In the genomic region with DNA sequence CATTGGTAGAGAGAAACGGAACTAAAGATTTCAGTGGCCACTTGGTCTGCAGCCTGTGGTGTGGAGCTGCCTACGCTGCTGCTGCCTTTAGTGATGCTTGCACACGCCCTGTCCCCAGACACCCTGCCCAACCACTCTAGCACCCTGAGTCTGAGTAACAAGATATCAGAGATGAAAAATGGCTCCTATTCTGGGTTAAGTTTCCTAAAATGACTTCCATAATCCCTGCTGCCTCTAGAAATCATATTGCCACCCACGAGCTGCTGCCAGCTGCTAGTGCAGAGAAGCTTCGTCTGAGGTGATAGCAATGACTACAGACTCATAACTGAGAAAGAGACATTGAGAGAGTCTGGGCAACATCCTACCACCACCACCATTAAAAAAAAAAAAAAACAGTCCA, we compare ENCODE assay signal across 23 mouse cellular contexts. TPM values are rescaled to one million over a fixed set of nuclear protein-coding genes. Genes with fewer than 3 reads are reported as not detected.
DNase-seq lines count a peak whose midpoint lies in the region.
"Had no signal": no experiment of that assay in that cellular context is flagged by ENCODE, and none has a peak within 500 bp of the region (broad histone marks: within the 10 kb centered on the region; RNA-seq: fewer than 3 reads in every experiment).

No protein-coding gene starts in this region.

- peak; percentile 34 for DNase-seq in left cerebral cortex, adult 11 months (ENCODE audit: low spot score)
- DNase-seq in left cerebral cortex, postnatal 4 days, result no peak
- peak; percentile 83 for DNase-seq in brain, adult 2 months (ENCODE audit: low read depth, low spot score)
- peak; percentile 45 to 75 for DNase-seq in frontal cortex, postnatal 36 days (ENCODE audit: low spot score in 2 of 2)
- DNase-seq in right cerebral cortex, postnatal 25 days, result peak; percentile 30
- no peak for DNase-seq in spleen, adult 12 weeks (ENCODE audit: low spot score)
- DNase-seq in gastrocnemius, postnatal 25 days, result no peak
- DNase-seq: adrenal gland, postnatal 36 days; cerebellum, adult 8-10 months; cerebellum, postnatal 25 days; gastrocnemius, adult 2 months; heart, postnatal 14 days; kidney, adult 11 months; kidney, postnatal 36 days; lung, embryonic 14.5 days; lung, postnatal 14 days; thymus, postnatal 4 days had no signal

- intact Hi-C loops in left cerebral cortex, postnatal 4 days (cut with DNase I), result no loop called here

RNA-seq across cellular contexts. Expression of gene Cyp4b1, which starts 3.3 kb away (rescaled TPM):
- total RNA-seq in left cerebral cortex, postnatal 4 days (2021), result 1 to 10 TPM; 3.7 to 4.3 TPM
- total RNA-seq in gastrocnemius, postnatal 25 days (2021), result 1 to 10 TPM; 1.9 to 5.3 TPM
- total RNA-seq: neutrophil, adult 5-6 weeks had no signal

RNA-seq across cellular contexts. Expression of gene Cyp4a32, which starts 50.1 kb away (rescaled TPM):
- total RNA-seq in left cerebral cortex, postnatal 4 days (2021), result not detected
- total RNA-seq in gastrocnemius, postnatal 25 days (2021), result not detected
- total RNA-seq: adrenal gland, postnatal 36 days; gastrocnemius, adult 2 months; gastrocnemius, postnatal 4 days; heart, adult 8-10 months; heart, postnatal 14 days; layer of hippocampus, adult 2 months; layer of hippocampus, postnatal 14 days; MEL; neutrophil, adult 5-6 weeks had no signal

Comparison
In these comparisons a context has a peak if more than half of its experiments do, and no peak if none do; other contexts are left out.
1. DNase-seq: peak in left cerebral cortex, adult 11 months (single experiment), brain, adult 2 months (single experiment), frontal cortex, postnatal 36 days (2 of 2) and right cerebral cortex, postnatal 25 days (single experiment); none in left cerebral cortex, postnatal 4 days (single experiment), spleen, adult 12 weeks (single experiment) and gastrocnemius, postnatal 25 days (single experiment).